Mouse (Mus musculus) layer of hippocampus, adult 8-10 months (tissue): Measurements from ENCODE around the gene Coro1c. TPM values are rescaled to one million over a fixed set of nuclear protein-coding genes. Genes with fewer than 3 reads are reported as not detected.

Source experiments
- DNase-seq, 2 experiments: peaks; one replicate each; pipeline ENCODE4 v3.0.0; 2022; ENCODE audit warnings: low spot score in 2 of 2
- total RNA-seq, 4 experiments: library from RNA; stranded (reverse); gene quantifications; 2 replicates each; pipeline ENCODE4 v1.2.4; 2022

Coro1c gene
- total RNA-seq, 4 experiments from 2014 or later, result 89.3 to 106 (median 94.0) TPM

GRCm38 (mm10) chr5:113858550-113858949 lies 50.0 kb downstream of the Coro1c start:
- DNase-seq, result no peak

- DNase-seq, result no peak
Observed at GRCm38 (mm10) chr5:113857631-113858030, 50.9 kb downstream of the Coro1c start.

GRCm38 (mm10) chr5:113856631-113857030 lies 51.9 kb downstream of the Coro1c start:
- DNase-seq, result no peak

- no peak for DNase-seq
Observed at GRCm38 (mm10) chr5:113855696-113856095, 52.9 kb downstream of the Coro1c start.

DNA sequence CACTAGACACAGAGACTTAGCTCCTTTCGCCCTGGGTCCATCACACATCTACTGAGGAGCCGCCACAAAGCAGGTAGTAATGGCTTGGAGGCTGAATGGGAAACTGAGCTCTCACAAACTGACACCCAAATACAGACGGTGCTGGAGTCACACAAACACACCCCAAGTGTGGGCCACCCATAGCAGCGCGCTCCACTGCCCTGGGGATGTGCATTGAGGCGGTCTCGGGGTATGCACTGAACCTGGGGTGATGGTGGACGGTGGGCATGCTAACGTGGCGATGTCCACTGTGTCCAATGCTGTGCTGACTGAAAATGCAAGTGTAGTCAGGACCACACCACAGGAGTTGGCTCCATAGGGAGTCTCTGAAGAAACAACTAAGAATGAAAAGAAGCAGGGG lies 53.4 kb downstream of the Coro1c start:
- no peak for DNase-seq

GRCm38 (mm10) chr5:113854494-113854893 lies 54.1 kb downstream of the Coro1c start:
- DNase-seq, result peak; percentile 73 to 88

DNA sequence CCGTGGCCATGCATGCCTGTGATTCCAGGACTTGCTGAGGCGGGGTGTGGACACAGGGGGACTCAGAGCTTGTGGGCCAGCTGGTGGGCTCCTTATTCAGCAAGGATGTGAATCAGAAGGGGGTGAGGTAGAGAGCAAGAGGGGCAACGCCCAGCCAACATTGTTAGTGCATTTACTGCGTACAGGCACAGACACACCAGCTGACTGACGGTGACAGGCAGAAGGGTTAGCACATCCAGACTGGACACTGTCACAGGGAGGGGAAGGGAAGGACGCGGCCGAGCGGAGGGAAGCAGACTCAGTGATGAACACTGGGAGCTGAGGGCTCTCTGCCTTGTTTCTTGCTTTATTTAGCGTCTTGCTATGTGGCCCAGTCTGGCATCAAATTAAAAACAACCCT lies 55.0 kb downstream of the Coro1c start:
- no peak for DNase-seq

GRCm38 (mm10) chr5:113852463-113852862 lies 56.1 kb downstream of the Coro1c start:
- no peak for DNase-seq

GRCm38 (mm10) chr5:113850680-113851230 lies 57.8 kb downstream of the Coro1c start:
- DNase-seq, result no peak

DNA sequence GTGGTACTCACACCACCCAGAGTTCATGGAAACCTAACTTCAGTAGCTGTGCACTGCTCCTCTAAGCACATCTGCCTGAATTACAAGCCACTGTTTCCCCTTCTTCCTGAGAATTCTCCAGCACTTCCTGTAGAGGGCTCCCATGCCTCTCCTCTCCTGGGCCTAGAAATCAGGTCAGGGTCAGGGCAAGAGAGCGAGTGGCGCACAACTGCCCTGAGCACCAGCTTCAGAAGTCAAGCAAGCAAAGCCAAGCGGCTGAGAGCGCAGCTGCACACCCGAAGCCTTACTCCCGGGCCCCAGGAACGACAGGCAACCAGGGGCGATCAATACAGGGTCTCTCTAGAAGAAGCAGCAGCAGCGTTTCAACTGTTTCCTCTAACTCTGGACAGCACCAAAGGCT lies 60.9 kb downstream of the Coro1c start:
- DNase-seq, result no peak

DNA sequence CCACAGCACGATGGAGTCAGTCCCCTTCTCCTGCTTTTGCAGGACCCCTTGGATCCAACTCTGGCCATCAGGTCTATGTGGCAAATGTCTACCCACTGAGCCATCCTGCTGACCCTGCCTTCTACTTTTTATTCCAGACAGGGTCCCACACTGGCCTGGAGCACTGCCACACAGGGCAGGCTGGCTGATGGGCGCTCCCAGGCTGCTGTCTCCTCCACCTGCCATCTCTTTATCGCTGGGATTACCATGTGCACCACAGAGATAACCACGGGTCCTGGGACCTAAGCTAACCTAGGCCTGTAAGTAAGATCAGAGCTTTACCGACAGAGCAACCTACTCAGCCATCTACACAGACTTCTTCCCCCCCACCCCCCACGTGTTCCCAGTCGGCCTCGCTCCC lies 61.9 kb downstream of the Coro1c start:
- DNase-seq, result no peak

DNA sequence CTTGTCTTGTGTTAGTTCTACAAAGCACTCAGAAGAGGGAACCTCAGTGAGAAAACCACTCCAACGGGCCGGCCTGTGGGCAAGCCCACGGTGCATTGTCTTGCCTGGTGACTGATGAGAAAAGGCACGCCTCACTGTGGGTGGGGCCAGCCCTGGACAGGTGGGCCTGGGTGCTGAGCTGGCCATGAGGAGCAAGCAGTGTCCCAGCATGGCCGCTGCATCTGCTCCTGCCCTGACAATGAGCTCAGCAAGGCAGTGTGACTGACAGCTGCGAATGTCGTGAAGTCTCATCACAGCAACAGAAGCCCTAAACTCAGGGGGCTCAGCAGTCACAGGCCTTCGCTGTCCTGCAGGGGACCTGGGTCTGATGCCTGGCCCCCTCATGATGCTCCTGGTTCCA lies 62.9 kb downstream of the Coro1c start:
- no peak for DNase-seq

- DNase-seq, result peak in 1 of 2 experiments; percentile 67
Observed at GRCm38 (mm10) chr5:113844721-113845120, 63.8 kb downstream of the Coro1c start.

- DNase-seq, result no peak
Observed at GRCm38 (mm10) chr5:113844106-113844505, 64.5 kb downstream of the Coro1c start.

- DNase-seq, result no peak
Observed at GRCm38 (mm10) chr5:113842906-113843305, 65.7 kb downstream of the Coro1c start.

DNA sequence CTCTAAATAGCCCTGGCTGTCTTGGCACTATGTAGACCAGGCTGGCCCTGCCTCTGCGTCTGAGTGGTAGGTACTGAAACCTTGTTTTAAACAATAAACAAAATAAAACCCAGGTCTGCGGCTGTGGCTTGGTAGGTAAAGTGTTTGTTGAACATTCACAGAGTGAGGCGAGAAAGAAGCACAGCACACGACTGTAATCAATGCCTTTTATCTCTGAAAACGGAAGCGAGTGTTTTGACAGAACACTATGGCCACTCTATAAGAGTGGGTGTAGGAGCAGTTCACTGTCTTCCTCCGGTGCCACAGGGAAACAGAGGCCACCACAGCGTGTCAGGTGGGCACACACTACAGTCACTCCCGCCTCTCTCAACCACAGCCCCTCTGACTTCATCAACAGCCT lies 66.3 kb downstream of the Coro1c start:
- no peak for DNase-seq

GRCm38 (mm10) chr5:113841243-113842225 lies 67.0 kb downstream of the Coro1c start:
- no peak for DNase-seq

DNA sequence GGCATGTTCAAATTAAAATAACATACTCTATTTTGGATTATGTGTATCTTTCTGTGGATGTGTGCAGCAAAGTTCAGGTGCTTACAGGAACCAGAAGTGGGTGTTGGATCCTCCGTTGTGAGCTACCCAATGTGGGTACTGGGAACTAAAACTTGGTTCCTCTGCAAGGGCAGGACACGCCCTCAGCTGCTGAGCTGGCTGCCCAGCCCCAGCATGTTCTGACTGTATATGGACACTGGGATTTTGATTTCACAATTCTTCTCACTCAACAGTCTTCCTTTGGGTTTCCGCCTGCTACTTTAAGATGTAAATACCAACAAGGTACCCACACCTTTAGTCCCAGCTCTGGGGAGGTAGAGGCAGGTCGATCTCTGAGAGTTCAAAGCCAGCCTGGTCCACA lies 68.1 kb downstream of the Coro1c start:
- DNase-seq, result no peak

GRCm38 (mm10) chr5:113836961-113837360 lies 71.6 kb downstream of the Coro1c start:
- no peak for DNase-seq

DNA sequence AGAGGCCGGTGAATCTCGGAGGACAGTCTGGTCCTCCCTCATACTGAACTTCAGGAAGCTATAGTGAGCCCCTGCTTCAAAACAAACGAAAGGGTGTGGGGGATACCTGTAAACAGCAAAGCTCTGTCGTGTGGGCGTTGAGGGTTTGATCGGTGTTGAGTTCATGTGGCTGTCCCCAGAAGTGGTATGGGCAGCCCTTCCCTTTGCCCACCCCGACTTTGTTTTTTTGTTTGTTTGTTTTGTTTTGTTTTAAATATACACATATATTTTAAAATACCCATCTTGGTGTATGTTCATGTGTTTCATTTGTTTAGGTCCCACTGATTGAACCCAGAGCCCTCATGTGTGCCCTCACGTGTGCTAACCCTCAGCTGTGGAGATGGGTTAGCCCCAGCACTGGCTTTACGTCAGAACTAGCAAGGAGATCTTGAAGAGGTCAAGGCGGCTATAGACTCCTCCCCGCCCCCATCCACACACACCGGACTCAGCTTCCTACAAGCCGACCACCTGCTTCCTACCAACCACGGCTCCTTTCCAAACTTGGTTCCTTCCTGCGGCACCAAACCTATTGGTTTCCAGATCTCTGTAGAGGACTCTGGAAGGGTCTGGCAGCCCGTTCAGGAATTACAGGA lies 75.1 kb downstream of the Coro1c start:
- DNase-seq, result no peak

DNA sequence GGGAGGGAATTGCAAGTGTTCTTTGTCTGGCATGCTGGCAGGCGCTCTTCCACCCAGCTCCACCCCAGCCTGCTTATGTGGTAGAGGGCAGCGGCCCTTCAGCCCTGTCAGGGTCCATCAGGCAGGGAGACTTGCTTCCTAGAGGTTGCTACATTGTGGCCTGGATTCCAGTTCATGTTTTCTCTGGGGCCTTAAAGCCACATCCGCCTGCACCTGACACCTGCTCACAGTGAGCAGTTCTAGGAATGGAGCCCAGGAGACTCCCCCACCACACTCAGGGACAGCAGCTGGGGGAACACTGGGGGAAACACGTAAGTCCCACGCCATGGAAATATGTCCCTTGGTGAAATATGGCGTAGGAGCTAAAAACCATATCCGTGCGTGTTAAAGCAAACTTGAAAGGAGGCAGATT lies 76.1 kb downstream of the Coro1c start, which contains the start of gene Selplg:
Gene Selplg, minus strand, starts transcription at position 155 of the 412 bp plus-strand sequence.
- no peak for DNase-seq

- no peak for DNase-seq
Observed at GRCm38 (mm10) chr5:113831741-113832140, 76.8 kb downstream of the Coro1c start.
